Mouse (Mus musculus) neural tube, embryonic 15.5 days (tissue): Measurements from ENCODE around the gene Sardh. TPM values are rescaled to one million over a fixed set of nuclear protein-coding genes. Genes with fewer than 3 reads are reported as not detected.

Experiments used
- polyA plus RNA-seq: library from polyadenylated mRNA; unstranded; fragments of >200 nt; fragmentation: Nextera tagmentation; extraction: Ambion mirVana; gene quantifications from 2 replicates; pipeline ENCODE4 v1.2.1, GENCODE M21; 2015

Gene Sardh
- polyA plus RNA-seq, 1 experiment from 2014 or later = 5.9 TPM

Other genes with a start within 250 kb of the Sardh start
- gene Cacfd1, start 238.4 kb downstream of the Sardh start, polyA plus RNA-seq = 98.5 and 103 TPM in 2 replicates
- gene Slc2a6, start 220.3 kb downstream of the Sardh start, polyA plus RNA-seq = 17.2 and 20.0 TPM in 2 replicates
- gene Mymk, start 176.2 kb downstream of the Sardh start, polyA plus RNA-seq = 2.5 and 3.4 TPM in 2 replicates
- gene Adamtsl2, start 169.0 kb downstream of the Sardh start, polyA plus RNA-seq = 7.2 and 7.7 TPM in 2 replicates
- 10.1 and 10.3 TPM in 2 replicates for gene Fam163b, start 105.8 kb downstream of the Sardh start, polyA plus RNA-seq
- gene Dbh, start 83.1 kb downstream of the Sardh start, polyA plus RNA-seq = 0.29 and 0.37 TPM in 2 replicates
- gene Vav2, start 178.7 kb upstream of the Sardh start, polyA plus RNA-seq = 12.4 and 15.5 TPM in 2 replicates
- gene Brd3os, start 194.0 kb upstream of the Sardh start, polyA plus RNA-seq = 40.4 and 45.0 TPM in 2 replicates